ENCODE assay signal across 14 mouse cellular contexts in genomic region chr2:92100768-92101167, GRCm38 (mm10).
"Had no signal": no experiment of that assay in that cellular context is flagged by ENCODE, and none has a peak within 500 bp of the region (broad histone marks: within the 10 kb centered on the region; RNA-seq: fewer than 3 reads in every experiment).

No protein-coding gene starts in this region.

- H3K9ac ChIP-seq: limb, embryonic 13.5 days; liver, embryonic 14.5 days; lung, embryonic 15.5 days; neural tube, embryonic 15.5 days had no signal

- H3K9me3 ChIP-seq: limb, embryonic 13.5 days; lung, embryonic 15.5 days; neural tube, embryonic 15.5 days had no signal

- H3K36me3 ChIP-seq: limb, embryonic 13.5 days; lung, embryonic 15.5 days; midbrain, embryonic 10.5 days; neural tube, embryonic 15.5 days had no signal

- H3K27me3 ChIP-seq: limb, embryonic 13.5 days; lung, embryonic 15.5 days; neural tube, embryonic 15.5 days had no signal

- H3K4me3 ChIP-seq: layer of hippocampus, adult 2 months; limb, embryonic 13.5 days; lung, embryonic 15.5 days; midbrain, embryonic 10.5 days; myocyte; neural tube, embryonic 15.5 days had no signal

- H3K27ac ChIP-seq: layer of hippocampus, adult 2 months; limb, embryonic 13.5 days; liver, embryonic 14.5 days; lung, embryonic 15.5 days; midbrain, embryonic 10.5 days; neural tube, embryonic 15.5 days had no signal

- DNase-seq: kidney, postnatal 10 days; kidney, postnatal 4 days; left cerebral cortex, postnatal 4 days; midbrain, embryonic 14.5 days; right cerebral cortex, adult 18-20 months; right cerebral cortex, postnatal 25 days; thymus, postnatal 36 days had no signal

- H3K4me1 ChIP-seq: limb, embryonic 13.5 days; lung, embryonic 15.5 days; midbrain, embryonic 10.5 days; neural tube, embryonic 15.5 days had no signal

- H3K4me2 ChIP-seq: limb, embryonic 13.5 days; lung, embryonic 15.5 days; neural tube, embryonic 15.5 days had no signal
